Mouse (Mus musculus): ENCODE results near the gene Kcnab1.

The Kcnab1 gene

DNA sequence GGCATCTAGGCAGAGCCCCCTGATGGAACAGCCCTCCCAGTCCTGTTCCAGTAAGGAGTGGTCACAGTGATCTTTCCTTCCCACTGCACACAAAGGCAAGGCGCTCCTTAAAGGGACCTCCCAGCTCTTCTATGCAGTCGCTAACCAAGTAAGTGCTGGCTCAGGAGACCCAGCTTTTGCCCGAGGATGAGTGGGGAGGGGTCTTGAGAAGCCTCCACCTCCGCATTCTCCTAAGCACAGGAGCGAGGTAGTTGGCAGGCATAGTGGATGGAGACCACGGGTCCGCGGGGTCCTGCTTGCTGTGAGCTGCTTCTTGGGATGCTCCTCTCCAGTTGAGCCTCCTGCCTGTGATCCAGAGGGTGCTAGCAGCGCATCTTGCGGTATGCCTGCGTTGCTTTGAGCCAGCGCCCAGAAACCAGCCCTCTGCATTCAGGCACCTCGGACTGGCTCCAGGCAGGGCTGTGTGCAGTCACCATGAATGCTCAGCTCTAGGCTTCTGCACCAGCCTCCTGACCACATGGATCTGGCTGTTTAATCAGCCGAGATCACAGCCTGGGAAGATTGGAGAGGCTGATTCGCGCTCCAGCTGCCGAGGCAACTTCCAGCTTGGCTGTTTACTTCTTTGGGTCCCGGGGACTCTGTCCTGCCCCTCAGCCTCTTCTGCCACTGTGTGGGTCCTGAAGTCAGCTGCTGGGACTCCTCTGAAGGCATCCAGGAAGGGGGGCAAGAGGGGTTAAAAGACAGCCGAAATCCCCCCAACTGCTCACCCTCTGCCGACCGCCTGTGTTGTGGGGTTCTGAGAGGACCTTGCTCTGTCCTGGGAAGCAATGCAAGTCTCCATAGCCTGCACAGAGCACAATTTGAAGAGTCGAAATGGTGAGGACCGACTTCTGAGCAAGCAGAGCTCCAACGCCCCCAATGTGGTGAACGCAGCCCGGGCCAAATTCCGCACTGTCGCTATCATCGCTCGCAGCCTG, at the start of gene Kcnab1:
Gene Kcnab1 (plus strand): TSS at position 440 of the 977 bp plus-strand sequence.
- peak; percentile 31 to 47 for DNase-seq (ENCODE audit: low spot score in 2 of 2)

DNA sequence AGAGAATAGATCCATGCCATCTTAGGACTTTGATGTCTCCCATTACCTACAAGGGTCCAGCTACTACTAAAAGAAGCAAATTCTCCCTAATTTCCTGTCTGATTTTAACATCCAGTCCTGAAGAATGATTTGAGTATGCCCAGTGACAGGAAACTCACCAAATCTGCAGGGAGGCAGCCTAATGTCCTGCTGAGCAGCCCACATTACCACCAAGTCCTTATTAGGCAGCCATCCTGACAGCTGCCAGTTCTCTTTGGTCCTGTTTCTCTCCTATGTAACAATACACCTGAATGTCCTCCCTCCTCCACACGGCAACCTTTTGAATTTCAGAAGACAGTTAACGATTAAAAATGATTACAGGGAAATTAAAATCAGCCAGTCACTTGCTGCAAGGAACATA, 20.9 kb upstream of the Kcnab1 start:
- DNase-seq (ENCODE audit: low spot score in 2 of 2): no peak

DNA sequence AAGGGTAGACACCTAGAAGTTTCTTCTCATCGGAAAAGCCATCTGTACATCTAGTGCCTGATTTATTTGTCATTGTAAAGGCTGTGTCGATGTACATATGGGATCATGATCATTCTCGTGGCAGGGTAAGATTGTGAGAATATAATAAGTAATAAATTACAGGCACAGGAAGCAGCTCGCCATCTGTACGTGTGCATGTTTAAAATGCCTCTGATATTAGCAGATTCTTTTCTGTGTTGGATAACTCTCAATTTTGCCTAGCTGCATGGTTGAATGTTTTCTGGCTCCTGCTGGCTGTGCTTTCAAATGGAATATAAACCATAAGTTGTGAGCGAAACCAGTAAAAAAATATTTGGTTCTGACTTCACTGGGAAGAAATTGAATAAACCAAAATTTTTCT, 5.1 kb upstream of the Kcnab1 start:
- no peak for DNase-seq (ENCODE audit: low spot score in 2 of 2)

DNA sequence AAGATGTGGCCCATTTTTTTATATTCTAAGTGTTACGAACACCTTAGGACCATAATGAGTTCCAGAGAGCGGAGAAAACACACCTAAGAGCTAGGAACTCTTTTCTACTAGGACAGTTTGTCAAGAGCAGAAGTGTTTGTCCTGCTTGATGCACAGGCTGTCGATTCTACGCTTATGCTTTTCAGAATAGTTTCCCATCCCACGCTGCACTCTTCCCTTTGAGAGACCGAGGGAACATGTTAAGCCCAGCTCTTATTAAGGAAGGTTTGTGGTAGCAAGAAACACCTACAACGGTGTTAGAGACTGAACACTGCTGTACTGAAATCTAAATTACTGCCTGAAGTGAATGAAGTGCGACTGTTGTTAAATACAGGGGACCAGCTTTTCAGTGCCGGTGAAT, 1.0 kb downstream of the Kcnab1 start:
- no peak for DNase-seq (ENCODE audit: low spot score in 2 of 2)

DNA sequence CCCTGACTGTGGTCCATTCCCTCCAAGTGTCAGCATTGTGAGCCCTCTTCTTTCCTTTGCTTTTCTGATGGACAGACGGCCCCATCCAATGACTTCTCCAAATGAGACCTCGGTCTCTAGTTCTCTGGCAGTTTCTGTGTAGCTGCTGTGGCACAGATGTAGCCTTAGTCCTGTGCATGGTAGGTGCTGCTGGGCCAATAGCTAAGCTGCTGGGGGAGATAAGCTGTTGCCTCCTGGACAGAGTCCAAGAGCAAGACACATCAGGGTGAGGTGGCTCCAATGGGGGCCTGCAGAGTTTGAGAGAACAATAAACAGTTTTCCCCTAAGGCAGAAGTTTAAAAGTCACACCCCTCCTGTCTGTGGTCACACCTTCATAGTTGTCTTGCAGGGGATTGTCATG, 2.0 kb downstream of the Kcnab1 start:
- DNase-seq (ENCODE audit: low spot score in 2 of 2): no peak

DNA sequence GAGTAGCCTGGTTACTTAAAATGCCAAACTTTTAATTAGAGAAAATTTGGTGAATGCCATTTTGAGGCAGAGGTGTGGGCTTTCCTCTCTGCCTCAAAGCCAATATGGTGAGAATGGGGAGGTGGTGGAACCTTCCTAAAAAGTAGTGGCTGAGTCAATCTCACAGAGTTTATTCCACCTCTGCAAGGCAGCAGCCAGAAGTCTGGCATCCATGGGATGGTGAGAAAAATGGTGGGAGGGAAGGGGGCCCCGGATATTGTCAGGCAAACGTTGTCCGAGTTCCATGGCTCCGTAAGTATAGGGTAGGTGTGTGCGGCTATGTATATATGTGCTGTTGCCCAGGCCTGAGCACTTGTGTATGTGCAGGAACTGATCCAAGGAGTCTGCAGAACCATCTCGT, 6.0 kb downstream of the Kcnab1 start:
- DNase-seq (ENCODE audit: low spot score in 2 of 2): no peak

DNA sequence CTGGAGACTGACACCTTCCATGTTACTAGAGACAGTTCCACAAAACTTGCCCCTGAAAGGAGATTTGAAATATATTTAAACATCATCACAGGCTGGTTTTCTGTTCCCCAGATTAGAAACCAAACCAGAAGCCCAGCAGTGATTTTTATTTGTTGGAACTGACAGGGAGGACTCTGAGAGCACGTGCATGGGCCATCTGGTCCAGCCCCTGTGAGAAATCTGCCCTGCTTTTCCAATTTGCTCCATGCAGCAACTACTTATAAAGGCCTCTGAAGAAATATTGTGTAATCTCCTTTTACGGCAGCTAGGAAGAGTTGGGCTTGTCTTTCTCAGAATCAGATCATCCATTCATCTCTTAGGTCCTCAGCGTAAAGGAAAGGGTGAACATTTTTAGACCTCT, 7.8 kb downstream of the Kcnab1 start:
- no peak for DNase-seq (ENCODE audit: low spot score in 2 of 2)

DNA sequence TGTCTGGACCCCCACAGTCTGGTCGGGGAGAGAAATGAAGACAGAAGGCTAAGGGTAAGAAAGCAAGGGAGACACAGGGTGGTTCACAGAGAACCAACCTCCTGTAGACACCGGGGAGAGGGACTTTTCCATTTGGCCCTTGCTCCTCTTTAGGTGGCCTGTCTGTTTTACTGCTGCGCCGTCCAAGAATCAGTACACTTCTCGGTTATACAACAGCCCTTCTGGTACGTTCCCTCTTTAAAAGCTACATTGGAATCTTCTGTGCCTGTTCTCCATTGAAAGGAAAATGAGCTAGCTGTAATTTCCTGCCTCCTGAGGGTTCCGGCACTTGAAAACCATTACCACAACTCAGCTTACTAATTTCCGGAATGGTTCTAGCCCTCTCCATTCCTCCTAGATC, 8.2 kb downstream of the Kcnab1 start:
- no peak for DNase-seq (ENCODE audit: low spot score in 2 of 2)

DNA sequence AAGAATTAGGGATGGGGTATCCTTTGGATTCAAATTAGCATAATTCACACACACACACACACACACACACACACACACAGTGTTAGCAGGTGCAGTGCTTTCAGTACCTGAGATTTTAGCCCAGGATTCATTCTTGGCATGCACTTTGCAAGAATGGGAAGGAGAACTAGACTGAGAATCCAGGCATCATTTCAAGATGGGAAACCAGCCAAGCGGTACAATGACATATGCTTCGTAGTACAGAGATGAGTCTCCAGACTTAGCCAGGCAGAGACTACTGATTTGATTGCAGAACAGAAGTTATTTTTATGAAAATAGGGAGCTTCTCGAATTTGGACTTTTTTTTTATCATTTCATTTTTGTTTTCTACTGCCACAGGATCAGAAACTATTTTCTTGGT, 15.8 kb downstream of the Kcnab1 start:
- DNase-seq (ENCODE audit: low spot score in 2 of 2): no peak

DNA sequence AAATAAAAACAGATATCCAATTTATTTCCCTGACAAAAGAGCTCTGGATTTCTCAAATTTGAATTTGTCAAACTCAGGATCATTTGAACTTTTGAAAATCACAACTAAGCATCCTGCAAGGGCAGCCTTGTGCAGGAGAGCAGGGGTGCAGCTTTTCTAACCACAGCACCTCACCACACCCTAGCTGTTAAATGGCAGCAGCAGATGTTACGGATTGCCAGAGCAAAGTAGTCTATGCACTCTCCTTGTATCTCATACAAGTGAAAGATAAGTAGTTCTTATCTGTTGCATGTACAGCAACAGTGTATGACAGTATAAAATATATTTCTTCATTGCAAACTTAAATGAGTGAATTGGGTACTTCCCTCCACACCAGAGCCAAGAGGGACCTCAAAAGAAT, 20.4 kb downstream of the Kcnab1 start:
- DNase-seq (ENCODE audit: low spot score in 2 of 2): no peak

DNA sequence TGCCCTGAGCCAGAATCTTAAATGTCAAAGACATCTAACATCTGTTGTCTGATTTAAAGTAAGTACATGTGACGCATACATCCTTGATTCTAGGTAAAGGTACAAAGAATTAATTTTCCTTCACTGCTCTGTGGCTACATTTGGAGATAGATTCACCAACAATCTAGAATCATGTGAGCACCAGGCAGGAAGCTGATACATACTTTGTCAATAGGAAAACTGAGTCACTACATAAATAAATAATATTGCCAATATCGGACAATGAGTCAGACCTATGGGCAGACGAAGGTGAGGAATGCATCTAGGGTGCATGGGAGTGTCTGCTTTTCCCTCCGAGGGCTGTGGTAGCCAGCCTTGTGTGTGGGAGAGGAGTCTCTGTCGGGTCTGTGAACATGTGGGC, 25.7 kb downstream of the Kcnab1 start:
- no peak for DNase-seq (ENCODE audit: low spot score in 2 of 2)

DNA sequence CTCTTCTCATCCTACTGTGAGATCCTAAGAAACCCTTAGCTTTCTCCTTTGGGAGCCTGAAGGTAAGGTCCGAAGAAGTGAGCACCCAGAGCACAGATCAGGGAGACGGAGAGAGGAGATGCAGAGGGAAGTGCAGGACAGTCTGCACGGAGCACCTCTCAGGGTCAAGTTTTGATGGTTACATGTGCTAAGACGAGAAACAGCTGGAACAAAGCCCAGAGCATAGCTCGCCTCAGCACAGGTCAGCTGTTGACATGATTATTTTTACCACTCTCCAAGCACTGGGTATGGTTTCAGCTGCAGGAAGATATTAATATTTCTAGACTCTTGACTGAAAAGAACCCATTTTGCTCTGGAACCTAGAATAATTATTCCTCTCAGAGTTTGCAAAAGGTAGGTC, 27.7 kb downstream of the Kcnab1 start:
- DNase-seq (ENCODE audit: low spot score in 2 of 2): no peak

DNA sequence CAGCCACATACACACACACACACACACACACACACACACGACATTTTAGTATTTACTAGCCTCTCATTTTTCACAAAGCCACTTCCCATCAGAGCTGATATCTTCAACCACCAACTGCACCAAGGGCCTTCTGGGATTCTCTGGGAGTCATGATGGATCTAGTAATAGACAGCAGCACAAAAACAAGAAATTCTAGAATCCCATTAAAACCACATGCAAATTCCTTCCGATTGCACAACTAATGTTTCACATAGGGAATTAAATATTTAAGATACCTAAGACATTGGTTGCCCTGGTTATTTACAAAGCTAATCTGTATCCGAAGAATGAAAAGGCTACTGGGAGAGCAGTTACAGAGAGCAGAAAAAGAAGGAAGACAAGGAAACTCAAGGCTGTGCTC, 29.6 kb downstream of the Kcnab1 start:
- DNase-seq (ENCODE audit: low spot score in 2 of 2): no peak

DNA sequence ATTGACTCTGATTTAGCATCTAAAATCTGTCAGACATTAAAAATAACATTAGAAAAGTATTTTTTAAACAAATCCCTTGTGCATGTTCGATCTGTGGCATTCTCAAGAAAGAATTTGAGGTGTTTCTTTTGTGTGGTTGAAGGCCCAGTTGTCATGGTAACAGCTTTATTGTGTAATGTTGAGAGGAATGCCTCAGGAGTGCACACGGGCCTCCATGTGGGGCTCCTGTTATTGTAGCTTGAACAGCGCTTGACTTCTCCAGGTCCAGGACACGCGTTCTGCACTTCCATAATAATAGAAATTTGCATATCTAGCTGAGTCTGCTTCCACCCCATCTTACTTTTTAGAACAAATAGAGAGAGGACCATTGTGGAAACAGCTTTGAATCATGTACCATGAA, 36.0 kb downstream of the Kcnab1 start:
- no peak for DNase-seq (ENCODE audit: low spot score in 2 of 2)

DNA sequence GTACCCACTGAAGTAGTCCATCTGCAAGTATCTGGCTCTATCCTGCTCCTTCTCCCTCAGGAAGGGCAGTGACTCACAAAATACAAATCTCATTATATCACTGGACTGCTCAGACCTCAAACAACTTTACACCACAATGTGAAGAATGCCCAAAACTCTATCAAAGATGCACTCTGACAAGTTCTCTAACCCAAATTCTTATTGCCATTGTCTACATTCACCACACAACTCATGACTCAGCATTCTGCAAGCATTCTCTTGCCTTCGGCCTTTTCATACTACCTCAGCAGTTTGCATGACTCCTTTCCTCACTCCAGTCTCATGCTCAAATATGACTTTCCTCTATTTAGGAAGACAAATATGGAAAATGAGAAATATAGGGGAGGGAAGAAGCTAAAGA, 42.6 kb downstream of the Kcnab1 start:
- DNase-seq (ENCODE audit: low spot score in 2 of 2): no peak

DNA sequence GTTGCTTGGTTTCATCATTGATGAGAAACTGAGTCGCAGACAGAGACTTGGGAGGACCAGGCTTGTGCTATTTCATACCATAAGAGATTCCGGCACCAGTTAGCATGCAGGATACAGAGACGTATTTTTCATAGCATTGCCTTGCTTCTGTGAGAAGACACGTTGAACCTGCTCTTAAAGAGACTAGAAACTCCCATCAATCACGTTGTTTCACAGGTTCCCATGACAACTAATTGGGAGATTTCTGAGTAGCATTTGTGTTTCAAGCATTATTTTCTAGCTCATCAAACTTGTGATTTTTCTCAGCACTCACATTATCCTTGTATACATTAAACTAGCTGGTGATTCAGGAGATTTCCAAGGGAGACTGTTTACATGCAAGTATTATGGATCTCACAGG, 63.8 kb downstream of the Kcnab1 start:
- DNase-seq (ENCODE audit: low spot score in 2 of 2): no peak

DNA sequence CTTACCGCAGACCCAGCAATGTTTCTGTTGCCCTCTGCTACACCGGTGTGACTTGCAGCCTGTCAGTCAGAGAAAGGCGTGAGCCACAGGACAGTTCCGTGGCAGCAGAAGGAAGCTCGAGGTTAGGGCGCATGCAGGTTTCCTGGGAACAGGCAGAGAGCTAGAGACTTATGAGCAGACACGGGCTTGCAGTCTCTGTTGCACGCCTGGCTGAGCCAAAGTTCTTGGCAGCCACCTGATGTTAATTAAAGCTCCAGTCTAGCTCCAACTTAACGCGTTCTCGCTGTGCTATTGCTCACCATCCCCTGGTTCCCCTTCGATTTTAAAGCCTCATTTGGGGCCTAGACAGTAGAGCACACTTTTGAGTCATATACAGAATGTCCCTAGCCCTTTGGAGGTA, 65.4 kb downstream of the Kcnab1 start:
- DNase-seq (ENCODE audit: low spot score in 2 of 2): no peak

DNA sequence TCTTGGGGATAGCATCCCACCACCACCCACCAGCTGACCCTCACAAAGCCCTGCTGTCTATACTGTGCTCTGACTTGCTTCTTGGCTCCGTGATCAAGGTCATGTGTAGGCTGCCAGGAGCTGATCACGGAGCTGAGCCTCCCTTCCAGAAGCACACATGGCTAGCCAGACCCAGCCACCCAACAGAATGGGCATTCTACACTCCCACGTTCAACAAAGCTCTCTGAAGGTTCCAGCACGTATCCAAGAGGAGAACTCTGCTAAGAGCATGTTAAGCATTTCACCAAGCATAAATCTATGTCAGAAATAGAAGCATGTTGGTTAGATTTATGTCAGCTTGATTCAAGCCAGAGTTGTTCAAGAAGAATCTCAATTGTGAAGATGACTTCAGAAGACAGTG, 66.6 kb downstream of the Kcnab1 start:
- DNase-seq (ENCODE audit: low spot score in 2 of 2): no peak

DNA sequence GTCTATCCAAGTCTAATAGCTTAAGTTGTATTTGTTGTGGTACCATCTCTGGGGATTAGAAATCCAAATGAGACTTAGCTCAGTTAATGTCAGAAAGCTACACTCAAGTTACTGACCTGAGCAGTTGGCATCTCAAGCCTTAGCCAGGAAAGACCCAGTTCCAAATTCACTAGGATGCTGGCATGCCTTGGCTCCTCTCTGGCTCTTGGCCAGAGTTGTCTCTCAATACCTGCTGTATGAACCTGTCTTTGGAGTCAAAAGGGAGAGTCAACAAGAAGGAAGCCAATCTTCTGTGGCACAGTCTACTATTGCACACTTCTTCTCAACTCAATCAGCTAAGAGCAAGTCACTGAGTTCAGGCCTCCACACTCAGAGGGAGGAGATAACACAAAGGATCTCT, 67.7 kb downstream of the Kcnab1 start:
- no peak for DNase-seq (ENCODE audit: low spot score in 2 of 2)

DNA sequence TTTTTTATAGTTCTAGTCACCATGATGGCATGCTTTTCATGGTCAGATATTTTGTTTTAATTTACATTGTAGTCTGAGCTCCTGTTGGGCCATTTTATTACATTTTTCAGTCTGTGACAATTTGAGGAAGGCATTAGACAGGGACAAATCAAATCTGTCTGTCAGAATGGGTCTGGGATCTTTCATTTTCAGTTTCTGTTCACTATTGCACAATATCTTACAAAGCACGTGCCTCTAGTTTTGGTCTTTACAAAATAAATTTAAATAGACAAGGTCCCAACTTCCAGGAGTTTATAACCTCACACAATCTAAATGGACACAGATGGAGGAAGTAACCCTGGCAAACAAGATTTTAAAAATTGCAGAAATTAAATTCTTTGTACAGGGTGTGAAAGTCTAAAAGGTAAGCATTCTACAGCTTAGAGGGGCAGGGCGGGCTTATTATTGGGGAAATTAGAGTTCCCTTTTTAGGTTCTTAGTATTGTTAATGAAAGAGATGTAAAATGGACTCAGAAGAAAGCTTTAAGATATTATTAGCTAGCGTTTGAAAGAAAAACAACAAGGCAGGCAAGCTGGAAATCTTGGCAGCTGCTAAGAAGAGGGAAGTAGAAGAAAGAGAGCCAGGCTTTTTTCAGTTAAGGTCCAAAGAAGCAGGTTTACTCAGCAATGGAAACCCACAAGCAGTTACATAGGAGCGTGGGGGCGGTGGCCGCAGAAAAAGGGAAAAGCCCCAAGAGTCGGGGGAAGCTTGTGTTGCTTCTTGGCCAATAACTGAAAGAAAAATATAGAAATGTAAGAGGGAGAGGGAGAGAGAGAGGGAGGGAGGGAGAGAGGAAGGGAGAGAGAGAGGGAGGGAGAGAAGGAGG, 78.9 kb downstream of the Kcnab1 start:
- DNase-seq (ENCODE audit: low spot score in 2 of 2): no peak

DNA sequence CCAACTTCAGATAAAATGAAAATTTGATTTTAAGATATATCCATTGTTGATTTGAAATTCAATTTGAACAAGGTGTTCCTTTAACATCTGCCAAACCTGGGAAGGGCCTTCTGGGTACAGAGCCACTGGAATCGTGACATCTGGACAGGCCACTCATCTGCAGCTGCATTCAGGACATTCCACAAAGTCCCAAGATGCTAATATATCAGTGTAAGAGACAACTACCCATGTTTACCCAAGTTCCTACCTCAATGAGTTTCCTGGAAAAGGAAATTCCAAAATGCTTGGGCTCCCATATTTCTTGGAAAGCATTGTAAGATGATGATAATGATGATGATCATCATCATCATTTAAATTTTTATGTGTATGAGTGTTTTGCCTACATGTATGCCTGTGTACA, 91.4 kb downstream of the Kcnab1 start:
- no peak for DNase-seq (ENCODE audit: low spot score in 2 of 2)

DNA sequence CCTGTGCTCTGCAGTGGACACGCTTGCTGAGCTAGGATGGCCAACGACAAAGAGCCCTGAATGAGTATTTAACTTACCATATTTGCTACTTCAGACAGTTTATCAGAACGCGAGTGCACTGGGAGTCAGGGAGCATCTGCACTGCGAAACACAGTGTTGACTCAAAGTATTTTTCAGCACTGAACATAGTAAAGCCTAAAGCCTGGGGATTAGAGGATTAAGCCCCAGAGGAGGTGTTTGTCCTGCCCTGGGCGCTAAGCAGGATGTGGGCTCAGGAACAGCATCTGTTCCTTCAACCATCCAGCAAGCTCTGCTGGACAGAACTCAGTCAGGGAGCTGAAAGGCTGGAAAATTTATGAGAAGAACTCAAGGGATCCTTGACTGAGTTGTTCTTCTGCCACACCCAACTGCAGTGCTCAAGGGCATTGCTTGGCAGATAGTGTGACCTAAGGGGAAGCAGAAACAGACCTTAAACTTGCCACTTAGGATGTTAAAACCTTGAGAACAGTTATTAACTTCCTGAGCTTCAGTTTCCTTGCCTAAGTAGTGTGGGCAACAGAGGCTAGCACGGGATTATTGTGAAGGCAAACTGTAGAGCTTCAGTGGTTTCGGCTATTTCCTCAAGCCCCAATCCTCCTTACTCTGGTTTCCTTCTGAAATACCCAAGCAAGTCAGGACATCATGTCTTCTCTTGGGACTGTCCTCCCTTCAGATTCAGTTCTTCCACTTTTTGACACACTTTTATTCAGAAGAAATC, 94.4 kb downstream of the Kcnab1 start:
- DNase-seq (ENCODE audit: low spot score in 2 of 2): no peak

Measured in cerebellum, postnatal 4 days (tissue).